Comparison of ENCODE assay signal across 7 mouse cellular contexts in genomic region chr1:79611271-79611670, GRCm38 (mm10).
DNase-seq lines count a peak whose midpoint lies in the region; ATAC-seq and TF ChIP-seq lines count a peak whose summit lies in the region.
"Not testable (repeated sequence)": the region's sequence is repeated elsewhere in the genome, so short reads cannot be mapped to it uniquely, and the experiment has no call there.

No protein-coding gene starts in this region.

- ATAC-seq in midbrain, embryonic 11.5 days (ENCODE audit: low FRiP score), result not testable (repeated sequence)

- not testable (repeated sequence) for H3K36me3 ChIP-seq in MEL (ENCODE audit: control insufficient read depth in 1 of 2, insufficient read depth in 2 of 2, low read length in 2 of 2); heart, adult 2 months (ENCODE audit: control insufficient read depth, insufficient read depth, low read length); midbrain, embryonic 11.5 days (ENCODE audit: control insufficient read depth, insufficient read depth, low read length)

- peak in 1 of 3 experiments; percentile 10; a peak in 1 of 6 replicates for TF ChIP-seq CTCF in MEL (IDR thresholded peaks at IDR 0.05 in 2 of 3, conservative IDR thresholded peaks at IDR 0.05 in 1 of 3; ENCODE audit: control insufficient read depth in 1 of 3, insufficient read depth in 1 of 3, low read depth in 2 of 3, low read length in 3 of 3, poor library complexity in 1 of 3, severe bottlenecking in 1 of 3)
- peak; percentile 20; the same call in 1 of the 2 replicates for TF ChIP-seq CTCF in heart, adult 2 months (IDR thresholded peaks at IDR 0.05)

- H3K9me3 ChIP-seq in MEL (replicated peaks; ENCODE audit: insufficient read depth, low read length); midbrain, embryonic 11.5 days (ENCODE audit: control insufficient read depth, low read length): not testable (repeated sequence)

- H3K27me3 ChIP-seq in MEL (ENCODE audit: control insufficient read depth in 1 of 2, insufficient read depth in 2 of 2, low read length in 2 of 2); heart, adult 2 months (ENCODE audit: control insufficient read depth, insufficient read depth, low read length); midbrain, embryonic 11.5 days (ENCODE audit: control insufficient read depth, insufficient read depth, low read length): not testable (repeated sequence)

- not testable (repeated sequence) for H3K9ac ChIP-seq in MEL (ENCODE audit: control insufficient read depth, low read depth, low read length, poor library complexity, severe bottlenecking); heart, adult 2 months (ENCODE audit: low read depth, low read length); midbrain, embryonic 11.5 days (ENCODE audit: low read length)

- not testable (repeated sequence) for TF ChIP-seq POLR2A in MEL (IDR thresholded peaks at IDR 0.05; ENCODE audit: control insufficient read depth in 1 of 2, insufficient read depth in 1 of 2, low read depth in 1 of 2, low read length in 2 of 2, poor library complexity in 1 of 2); heart, adult 2 months (IDR thresholded peaks at IDR 0.05; ENCODE audit: insufficient read depth, low read depth, low read length)

- H3K4me3 ChIP-seq in MEL (ENCODE audit: control insufficient read depth in 1 of 2, insufficient read depth in 1 of 2, low read depth in 2 of 2, low read length in 2 of 2); heart, adult 2 months; midbrain, embryonic 11.5 days (ENCODE audit: low read depth, low read length): not testable (repeated sequence)

- H3K4me2 ChIP-seq in midbrain, embryonic 11.5 days, result not testable (repeated sequence)

- not testable (repeated sequence) for H3K79me2 ChIP-seq in MEL (ENCODE audit: control insufficient read depth, insufficient read depth, low read length, poor library complexity); heart, adult 2 months (replicated peaks; ENCODE audit: control insufficient read depth, insufficient read depth, low read length)

- not testable (repeated sequence) for H3K27ac ChIP-seq in MEL (ENCODE audit: control insufficient read depth, low read depth, low read length); heart, adult 2 months; midbrain, embryonic 11.5 days (ENCODE audit: low read depth, low read length)

- intact Hi-C loops in heart, adult 2 months (cut with DNase I), result not testable (repeated sequence)

- WGBS in heart, adult 2 months, result 93% methylated on average over 5 of the region's 5 CpGs
- 86% methylated on average over 5 of the region's 5 CpGs for WGBS in midbrain, embryonic 11.5 days

- DNase-seq in B cell, adult 2 months, result peak; percentile 34 to 37
- DNase-seq in MEL (ENCODE audit: low read depth, low spot score), result peak; percentile 14
- peak; percentile 6 for DNase-seq in cerebellum, adult 9-10 months
- DNase-seq in heart, adult 2 months, result not testable (repeated sequence)
- DNase-seq in kidney, adult 9 months, result peak; percentile 19
- peak; percentile 79 for DNase-seq in midbrain, embryonic 11.5 days (ENCODE audit: low spot score, missing footprints)
- DNase-seq in thymus, postnatal 4 days, result peak; percentile 10

- TF ChIP-seq EP300 in MEL (IDR thresholded peaks at IDR 0.05; ENCODE audit: low read depth in 1 of 2, low read length in 2 of 2); heart, adult 2 months (IDR thresholded peaks at IDR 0.05; ENCODE audit: insufficient read depth, low read depth, low read length): not testable (repeated sequence)

- TF ChIP-seq RAD21 in MEL (IDR thresholded peaks at IDR 0.05; ENCODE audit: low read depth, low read length), result not testable (repeated sequence)

- not testable (repeated sequence) for H3K4me1 ChIP-seq in MEL (ENCODE audit: control insufficient read depth in 1 of 2, insufficient read depth in 2 of 2, low read length in 2 of 2); heart, adult 2 months (ENCODE audit: control insufficient read depth, insufficient read depth, low read length); midbrain, embryonic 11.5 days (ENCODE audit: control insufficient read depth, insufficient read depth, low read length)
